Mouse (Mus musculus) CD4-positive helper T cell, adult 2 months (primary cell): ENCODE measurements around the gene Adrm1.

Source experiments
- DNase-seq: peaks from one replicate; pipeline ENCODE4 v3.0.0-alpha.2; 2012; ENCODE audit warnings: low read depth, missing footprints, low spot score

Gene Adrm1

GRCm38 (mm10) chr2:180184011-180184751 lies 12.9 kb downstream of the Adrm1 start:
- DNase-seq = no peak

- no peak for DNase-seq
These were observed 13.4 kb downstream of the Adrm1 start for GRCm38 (mm10) chr2:180184752-180185109.

DNA sequence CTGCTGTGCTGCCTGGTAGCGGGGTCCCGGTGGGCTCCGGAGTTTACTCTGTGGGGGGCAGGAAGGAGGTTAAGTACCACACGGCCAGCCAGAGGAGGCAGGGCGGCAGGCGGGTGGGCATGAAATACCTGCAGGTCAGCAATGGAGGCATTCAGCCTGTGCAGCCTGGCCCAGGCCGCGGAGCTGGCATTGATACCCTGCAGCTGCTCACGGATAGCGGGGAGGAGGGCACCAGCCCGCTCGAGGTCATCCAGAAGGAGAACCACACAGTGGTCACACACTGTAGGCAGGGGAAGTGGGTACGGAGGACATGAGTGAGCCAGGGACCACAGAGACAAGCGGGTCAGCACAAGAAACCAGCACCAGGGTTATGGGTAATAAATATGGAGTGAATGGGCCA lies 14.4 kb downstream of the Adrm1 start:
- DNase-seq = no peak

DNA sequence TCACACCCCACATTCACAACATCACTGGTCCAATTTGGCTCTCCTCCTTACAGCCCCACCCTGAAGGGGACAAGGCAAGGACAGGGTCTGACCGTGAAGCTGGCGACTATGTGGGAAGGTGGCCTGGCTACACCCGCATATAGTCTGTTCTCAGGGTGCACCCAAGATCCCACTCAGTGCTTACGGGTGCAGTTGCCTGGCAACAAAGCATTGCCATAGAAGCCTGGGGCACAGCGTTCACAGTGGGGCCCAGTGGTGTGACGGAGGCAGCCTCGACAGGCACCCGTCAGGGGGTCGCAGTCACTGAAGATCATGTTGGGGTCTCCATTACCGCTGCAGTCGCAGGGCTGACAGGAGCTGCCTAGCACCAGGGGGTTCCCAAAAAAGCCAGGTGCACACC lies 16.1 kb downstream of the Adrm1 start:
- no peak for DNase-seq

DNA sequence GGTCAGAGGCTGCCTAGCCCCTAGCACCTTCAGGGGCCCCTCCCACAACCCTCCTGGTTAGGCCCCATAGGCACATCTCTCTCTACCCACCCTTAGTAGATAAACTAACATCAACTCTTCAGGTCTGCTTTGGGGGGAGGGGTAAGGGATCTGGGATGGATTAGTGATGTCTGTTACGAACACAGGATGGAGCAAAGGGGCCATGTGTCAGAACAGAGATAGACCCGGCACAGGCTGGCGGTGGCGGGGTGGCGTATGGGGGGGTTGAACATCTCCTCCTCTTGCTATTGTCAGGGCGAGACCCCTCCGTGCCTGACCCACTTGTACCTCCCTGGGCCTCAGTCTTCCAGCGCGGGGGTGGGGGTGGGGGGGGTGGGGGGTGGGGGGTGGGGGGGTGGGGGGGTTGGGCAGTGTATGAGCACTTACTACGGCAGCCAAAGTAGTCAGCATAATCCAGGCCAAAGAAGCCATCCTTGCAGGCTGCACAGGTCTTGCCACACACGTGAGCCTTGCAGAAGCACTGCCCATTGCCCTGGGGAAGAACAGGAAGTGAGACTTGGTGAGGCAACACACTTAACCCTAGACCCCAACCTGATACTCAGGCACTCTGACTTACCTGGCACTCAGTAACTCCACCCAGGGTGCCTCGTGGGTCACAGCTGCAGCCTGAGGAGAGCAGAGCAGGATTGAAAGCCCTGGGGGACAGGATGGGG lies 25.5 kb downstream of the Adrm1 start:
- DNase-seq = no peak

- DNase-seq = no peak
These were observed 26.2 kb downstream of the Adrm1 start for GRCm38 (mm10) chr2:180197323-180198037.

GRCm38 (mm10) chr2:180198782-180199181 lies 27.5 kb downstream of the Adrm1 start:
- DNase-seq = no peak

GRCm38 (mm10) chr2:180200681-180201080 lies 29.4 kb downstream of the Adrm1 start:
- no peak for DNase-seq

- DNase-seq = no peak
These were observed 30.0 kb downstream of the Adrm1 start for GRCm38 (mm10) chr2:180201303-180201702.

GRCm38 (mm10) chr2:180202263-180202662 lies 31.0 kb downstream of the Adrm1 start:
- no peak for DNase-seq

DNA sequence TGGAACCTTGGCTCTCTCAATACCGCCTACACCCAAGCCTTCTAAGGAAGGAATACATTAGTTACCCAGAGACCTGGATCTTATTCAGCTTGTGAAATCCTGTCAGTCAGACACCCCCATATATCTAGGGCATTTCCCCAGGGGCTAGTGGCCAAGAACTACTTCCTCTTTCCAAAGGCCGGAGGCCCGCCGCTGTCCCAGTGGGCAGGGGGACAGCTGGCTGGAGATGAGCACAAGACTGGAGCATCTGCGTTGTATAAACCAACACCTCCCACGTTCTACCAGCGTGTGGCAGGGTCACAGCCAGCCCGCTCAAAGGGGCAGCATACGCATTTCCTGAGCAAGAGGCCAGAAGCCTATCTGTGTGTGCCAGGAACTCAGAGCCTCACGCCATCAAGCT lies 31.5 kb downstream of the Adrm1 start:
- no peak for DNase-seq

DNA sequence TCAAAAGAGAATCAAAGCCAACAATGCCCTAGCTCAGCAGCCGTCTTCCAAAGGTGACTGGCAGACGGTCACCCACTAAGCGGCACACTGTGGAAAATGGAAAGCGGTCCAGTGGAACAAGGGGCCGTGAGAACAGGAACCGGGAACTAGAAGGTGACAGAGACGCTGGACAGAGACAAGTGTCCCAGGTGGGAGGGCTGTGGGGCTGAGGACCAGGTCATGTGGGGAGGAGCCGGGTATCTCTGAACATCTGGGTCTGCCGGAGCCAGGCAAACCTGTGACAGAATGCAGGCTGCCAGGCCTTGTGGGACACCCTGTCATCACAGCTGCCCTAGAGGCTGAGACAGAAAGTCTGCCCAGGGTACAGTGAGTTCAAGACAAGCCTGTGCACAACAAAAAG lies 33.2 kb downstream of the Adrm1 start:
- no peak for DNase-seq

DNA sequence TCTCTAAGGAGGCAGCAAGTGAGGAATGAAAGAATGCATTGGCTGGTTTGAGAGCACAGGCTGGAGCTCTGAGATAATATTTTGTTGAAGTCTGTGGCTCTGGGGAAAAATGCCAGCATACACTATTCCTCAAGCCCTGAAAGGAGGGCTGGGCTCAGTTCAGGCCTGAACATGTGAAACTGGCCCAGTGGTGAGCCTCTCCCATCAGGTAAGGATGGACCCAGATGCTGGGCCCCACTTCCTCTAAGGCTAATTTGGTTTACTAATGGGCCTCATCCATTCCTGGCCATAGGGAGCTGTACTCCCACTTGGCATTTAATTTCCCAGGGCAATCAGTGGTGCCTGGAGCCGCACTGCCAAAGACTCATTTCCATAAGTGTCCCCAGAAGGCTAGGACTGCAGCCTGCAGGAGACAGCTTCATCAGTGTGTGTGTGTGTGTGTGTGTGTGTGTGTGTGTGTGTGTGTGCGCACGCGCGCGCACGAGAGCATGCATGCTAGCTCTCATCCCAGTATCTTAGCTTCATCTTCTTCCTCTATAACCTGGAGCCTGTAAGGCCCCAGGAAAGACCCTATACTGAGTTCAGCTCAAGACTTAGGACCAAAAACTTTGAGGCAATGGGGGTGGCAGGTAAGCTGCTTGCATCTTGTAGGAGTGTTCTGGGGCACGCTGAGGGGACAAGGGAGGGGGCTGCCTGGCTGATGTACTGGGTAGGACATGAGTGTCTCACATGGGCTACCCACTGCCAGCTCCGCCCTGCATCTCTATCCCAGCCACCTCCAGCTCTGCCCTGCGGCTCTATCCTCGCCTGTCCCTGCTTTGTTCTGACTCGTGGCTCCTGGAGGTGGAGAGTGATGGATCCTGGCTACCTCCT lies 34.0 kb downstream of the Adrm1 start:
- no peak for DNase-seq

DNA sequence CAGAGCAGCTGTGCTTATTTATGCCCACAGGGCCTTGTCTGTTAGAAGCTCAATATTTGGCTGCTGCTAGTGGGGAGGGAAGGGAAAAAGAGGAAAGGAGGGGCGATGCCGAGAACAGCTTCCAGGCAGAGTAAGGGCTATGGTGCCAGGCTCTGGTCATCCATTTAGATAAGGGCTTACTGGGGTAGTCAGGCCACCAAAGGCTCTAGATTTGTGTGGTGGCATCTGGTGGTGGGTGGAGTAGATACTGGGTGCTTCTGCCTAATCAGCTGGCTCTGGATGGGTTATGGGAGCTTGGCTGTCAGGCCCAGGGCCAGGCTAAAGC lies 34.6 kb downstream of the Adrm1 start:
- DNase-seq = no peak

DNA sequence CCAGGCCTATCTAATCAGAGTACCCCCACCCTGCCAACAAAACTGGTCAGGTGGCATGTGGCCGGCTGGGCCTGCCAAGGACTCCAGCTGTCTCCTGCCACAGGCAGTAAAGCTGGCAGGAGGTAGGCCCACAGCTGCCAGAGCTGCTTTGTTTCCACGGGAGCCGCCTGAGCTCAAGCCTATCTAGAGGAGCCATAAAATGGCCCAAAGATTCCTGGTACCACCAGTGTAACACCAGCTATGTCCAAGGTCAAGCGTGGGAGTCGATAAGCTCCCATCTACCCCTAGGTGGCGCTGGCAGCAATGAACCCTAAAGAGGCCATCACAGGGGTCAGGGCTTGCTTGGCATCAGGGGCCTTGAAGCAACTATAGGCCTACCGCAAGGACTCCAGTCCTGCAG lies 36.6 kb downstream of the Adrm1 start:
- no peak for DNase-seq

DNA sequence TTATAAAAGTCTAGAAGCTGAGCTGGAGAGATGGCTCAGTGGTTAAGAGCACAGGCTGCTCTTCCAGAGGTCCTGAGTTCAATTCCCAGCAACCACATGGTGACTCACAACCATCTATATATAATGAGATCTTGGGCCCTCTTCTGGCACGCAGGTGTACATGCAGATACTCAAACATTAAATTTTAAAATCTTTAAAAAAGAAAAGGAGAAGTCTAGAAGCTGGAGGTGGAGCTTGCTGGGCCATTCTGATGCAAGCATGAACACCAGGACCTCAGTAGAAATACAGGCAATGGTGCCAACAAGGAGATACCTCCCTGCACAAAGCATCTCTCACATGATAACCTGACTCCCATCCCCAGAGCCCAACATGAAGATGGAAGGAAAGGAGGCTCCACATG lies 37.7 kb downstream of the Adrm1 start:
- no peak for DNase-seq

DNA sequence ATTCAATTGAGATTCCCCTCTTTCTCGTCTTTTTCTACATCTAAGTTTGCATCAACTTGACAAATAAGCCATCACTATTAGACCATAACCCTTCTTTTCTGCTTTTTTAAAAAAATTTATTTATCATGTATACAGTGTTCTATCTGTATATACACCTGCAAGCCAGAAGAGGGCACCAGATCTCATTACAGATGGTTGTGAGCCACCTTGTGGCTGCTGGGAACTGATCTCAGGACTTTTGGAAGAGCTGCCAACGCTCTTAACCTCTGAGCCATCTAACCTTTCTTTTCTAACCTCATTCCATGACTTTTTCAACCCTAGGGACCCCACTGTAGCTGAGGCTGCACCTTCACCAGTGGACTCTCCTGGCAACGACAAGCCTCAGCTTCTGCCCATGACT lies 41.0 kb downstream of the Adrm1 start:
- no peak for DNase-seq

DNA sequence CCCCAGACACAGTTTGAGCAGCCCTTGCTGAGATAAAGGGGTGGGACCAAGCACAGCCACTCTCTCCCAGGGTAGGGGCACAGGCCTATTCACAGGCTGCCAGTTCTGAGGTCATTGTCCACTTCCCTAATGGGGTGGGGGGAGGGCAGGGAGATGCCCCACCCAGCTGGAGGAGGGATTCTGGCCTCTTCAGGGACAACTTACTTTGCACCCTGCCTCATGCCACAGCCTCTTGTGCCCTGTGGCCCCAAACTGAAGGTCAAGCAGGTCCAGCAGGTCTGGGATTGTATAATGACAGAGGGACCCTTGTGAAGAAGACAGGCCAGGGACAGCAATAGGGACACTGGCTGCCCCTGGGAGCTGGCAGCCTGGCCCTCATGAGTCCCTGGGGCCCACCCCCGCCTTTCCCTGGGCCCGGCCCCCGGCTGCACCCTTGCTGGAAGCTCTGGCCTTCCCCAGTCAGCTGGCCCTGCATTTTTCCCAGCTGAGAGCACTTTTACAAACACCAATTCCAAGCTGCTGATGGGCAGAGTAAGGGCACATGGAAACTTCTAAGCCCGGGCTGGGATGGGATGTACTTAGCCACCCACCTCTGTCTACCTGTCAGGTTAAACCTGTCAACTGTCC lies 43.2 kb downstream of the Adrm1 start:
- no peak for DNase-seq

- no peak for DNase-seq
These were observed 43.8 kb downstream of the Adrm1 start for GRCm38 (mm10) chr2:180215011-180215461.

DNA sequence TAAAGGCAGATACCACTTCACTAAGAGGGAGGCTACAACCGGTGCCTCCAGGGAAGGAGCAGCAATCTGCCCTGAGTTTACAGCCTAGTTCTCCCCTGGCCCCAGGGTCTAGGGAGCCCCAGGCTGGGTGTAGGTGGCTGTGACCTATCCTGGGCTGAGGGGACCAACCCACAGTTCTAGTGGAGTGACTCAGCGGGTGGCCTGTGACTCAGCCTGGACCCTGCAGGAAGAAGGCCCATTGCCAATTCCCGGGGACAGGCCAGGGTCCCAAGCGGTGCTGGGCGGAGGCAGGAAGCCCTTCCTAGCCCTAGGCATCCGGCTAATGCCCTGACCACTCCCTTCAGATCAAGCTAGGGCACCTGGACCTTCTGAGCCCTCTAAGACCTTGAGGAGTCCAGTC lies 44.7 kb downstream of the Adrm1 start:
- DNase-seq = no peak

DNA sequence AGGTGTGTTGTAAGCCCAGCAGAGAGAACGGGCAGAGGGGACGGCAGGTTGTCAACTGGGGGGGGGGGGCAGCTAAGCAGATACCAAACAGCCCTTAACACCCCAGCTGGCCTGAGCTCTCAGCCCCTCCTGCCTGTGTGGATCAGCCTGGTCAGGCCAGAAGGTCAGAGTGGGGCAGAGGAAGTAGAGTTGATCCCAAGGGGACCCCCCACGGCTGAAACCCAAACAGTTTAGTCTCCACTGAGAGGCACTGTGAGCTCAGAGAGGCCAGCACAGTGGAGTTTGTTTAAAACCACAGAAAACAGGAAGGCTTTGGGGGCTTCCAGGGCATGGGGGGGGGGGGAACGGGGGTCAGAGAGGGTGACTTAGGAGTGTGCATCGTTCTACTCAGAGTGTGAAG lies 45.6 kb downstream of the Adrm1 start:
- DNase-seq = no peak
